Mouse (Mus musculus): ENCODE data around the gene Pck2.

The Pck2 gene

DNA sequence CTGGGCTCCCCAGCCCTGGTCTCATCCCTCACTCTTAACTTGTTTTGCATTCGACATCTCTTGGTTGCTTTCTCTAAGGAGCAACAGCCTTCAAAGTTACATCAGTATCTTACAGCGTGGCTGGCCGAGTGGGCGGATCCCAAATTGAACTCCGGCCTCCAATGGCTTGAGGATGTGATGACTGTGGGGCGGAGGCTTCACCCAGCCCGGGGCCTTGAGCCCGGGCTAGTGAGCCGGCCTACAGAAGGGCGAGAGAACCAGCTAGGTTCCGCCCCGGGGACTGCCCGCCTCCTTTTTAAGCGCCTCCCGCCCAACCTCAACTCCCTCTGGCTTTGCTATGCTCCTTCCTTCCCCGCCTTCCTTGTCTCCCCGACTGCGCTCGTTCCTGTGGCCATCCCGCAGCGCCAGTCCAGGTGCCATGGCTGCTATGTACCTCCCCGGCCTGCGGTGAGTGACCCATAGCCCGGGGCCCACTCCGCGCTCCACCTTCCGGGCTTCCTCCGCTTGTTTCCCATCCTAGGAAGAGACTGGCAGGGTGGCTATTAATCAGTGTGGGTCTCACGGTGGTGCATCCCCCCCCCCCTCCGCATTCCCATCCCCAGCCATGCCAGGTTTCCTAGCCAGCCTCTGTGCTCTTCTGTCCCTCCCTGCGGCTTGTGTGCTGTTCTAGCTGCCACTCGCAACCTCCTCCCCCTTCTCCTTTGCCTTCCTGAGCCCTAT is at the start of gene Pck2:
Gene Pck2 (plus strand): TSS at position 200 of the 720 bp plus-strand sequence.
- in situ Hi-C loops (cut with MseI, MboI) = no loop called here

DNA sequence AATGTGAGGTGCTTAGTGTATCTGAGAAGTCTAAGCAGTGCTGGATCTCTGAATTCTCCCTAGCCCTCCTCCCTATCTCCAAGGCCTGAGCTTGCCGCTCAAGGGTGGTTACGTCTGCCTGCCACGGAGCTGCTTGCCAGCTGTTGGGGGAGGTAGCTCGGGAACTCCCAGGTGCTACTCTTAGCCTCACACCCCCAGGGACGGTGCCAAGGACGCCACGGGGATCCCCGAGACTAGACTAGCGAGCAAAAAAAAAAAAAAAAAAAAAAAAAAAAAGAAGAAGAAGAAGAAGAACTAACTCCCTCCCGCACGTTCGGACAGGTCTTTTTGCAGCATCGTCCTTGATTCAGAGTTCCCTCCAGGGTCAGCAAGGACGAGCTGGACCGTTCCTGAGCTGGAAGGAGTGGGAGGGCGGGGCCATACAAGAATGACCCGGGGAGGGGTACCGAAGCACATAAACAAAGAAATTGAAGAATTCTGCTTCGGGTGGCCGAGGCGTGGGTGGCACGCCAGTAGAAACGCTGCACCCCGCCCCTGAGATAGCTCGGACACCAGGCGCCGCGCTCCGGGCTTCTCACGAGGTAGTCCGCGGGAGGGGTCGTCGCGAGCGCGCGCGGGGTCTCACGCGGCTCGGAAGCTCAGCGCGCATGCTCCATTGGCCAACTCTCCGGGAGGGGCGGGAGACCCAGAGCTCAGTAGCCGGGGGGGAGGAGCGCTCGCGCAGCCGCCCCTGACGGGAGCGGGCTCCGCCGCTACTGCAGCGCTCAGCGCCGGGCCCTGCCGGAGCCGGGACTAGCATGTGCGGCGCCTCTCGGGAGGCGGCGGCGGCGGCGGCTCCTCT is 49.5 kb upstream of the Pck2 start, which contains the start of gene Carmil3:
Gene Carmil3 (plus strand): TSS at position 291 of the 841 bp plus-strand sequence.
- in situ Hi-C loops (cut with MseI, MboI) = no loop called here

DNA sequence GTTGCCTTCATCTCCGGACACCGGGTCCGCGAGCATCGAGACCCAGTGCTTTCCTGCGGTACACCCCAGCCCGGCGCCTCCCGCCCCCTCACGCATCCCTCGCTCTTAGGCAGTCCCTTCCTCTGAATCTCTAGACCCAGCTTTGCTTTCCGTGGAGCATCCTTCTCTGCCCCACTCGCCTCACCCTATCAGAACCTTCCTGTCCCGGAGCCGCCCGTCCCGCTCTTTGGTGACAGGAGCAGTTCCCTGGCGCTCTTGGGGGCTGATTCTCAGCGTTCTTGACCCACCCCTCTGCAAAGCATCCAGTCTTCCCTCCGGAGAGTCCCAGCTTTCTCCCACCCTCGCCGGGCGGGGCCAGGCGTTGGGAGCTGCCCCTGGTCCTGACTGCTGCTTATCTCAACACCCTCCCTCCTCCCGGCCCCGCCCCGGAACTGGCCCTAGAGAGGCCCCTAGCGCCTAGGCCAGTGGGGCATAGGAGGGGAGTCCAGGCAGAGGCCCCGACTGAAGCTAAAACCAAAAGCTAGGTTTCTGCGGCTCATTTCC is 48.7 kb upstream of the Pck2 start:
- in situ Hi-C loops (cut with MseI, MboI) = no loop called here

DNA sequence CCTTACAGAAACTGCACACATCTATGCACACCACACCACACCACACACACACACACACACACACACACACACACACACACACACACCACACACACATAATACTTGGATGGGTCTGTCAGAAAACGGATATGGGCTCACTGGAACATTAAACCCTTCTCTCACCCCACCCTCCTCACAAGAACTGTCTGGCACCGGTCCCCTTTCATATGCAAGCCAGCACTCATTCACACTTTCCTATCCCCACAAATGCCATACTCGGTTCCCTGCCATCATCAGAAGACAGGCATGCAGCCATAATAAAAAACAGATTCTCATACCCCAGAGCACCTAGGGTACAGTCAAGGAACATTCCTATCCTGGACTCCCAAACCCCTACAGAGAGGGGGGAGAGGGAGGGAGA is 48.0 kb upstream of the Pck2 start:
- in situ Hi-C loops (cut with MseI, MboI) = no loop called here

DNA sequence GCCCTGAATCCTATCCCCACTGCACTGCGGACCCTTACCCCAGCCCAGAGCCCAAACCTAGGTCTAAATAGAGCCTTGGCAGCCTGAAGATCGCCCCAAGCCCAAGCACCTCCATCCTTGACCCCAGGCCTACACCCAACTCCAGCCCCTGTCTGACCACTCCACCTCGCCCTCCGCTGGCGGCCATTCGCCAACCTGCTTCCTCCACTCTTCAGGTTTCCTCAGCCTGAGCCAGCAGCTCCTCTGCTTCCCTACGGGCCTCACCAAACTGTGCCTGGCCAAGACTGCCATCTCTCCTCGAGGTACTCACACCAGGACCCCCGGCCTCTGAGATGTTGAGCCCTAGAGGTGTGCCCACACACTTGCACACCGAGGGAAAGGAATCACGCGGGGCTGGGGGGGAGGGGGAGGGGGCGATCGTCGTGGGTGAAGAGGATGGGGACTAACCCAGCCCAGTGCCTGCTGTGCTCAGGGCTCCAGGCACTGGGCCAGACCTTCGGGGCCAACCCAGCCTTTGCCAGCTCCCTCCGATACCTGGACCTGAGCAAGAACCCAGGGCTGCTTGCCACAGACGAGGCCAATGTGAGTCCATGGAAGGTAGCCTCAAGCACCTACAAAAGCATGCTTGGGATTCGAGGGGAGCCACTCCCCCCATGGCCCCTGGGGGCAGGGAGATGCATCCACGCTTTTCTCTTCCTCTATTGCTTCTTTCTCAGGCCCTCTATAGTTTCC is 44.4 kb upstream of the Pck2 start:
- in situ Hi-C loops (cut with MseI, MboI) = no loop called here

DNA sequence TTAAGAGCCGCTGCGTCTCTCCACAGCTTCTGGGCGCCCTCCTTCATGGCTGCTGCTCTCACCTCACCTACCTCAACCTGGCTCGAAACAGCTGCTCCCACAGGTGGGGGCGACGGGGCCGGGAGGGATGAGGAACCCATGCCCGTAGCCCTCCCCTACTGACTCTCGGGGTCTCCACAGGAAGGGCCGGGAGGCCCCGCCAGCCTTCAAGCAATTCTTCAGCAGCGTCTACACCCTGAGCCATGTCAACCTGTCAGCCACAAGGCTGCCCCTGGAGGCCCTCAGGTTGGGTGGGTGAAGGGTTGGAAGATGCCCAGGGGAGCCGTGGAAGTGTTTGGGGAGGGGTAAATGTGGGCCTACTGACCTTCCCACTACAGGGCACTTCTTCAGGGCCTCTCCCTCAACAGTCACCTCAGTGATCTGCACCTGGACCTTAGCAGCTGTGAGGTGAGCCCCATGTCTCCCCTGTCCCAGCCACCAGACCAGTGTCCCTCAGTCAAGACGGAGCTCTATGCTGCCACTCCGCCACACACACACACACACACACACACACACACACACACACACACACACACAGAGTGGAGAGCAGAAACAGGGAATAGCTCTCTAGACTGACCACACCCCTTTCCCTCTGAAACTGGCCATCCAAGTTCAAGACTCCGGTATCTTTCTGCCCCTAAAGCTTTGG is 43.2 kb upstream of the Pck2 start:
- in situ Hi-C loops (cut with MseI, MboI) = no loop called here

DNA sequence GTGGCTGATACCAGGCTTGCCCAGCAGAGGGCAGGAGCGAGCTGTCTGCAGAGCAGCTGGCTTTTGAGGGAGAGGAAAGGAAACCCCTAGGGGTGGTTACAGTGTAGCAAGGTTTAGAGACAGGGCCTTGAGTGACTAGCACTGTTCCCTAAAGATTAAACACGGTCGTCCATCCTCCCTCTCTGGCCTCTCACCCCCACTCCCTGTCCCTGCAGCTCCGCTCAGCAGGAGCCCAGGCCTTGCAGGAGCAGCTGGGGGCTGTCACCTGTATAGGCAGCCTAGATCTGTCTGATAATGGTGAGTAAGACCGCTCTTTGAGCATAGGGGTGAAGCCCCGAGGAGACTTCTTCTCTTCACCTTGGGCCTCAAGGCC is 42.6 kb upstream of the Pck2 start:
- in situ Hi-C loops (cut with MseI, MboI) = no loop called here

DNA sequence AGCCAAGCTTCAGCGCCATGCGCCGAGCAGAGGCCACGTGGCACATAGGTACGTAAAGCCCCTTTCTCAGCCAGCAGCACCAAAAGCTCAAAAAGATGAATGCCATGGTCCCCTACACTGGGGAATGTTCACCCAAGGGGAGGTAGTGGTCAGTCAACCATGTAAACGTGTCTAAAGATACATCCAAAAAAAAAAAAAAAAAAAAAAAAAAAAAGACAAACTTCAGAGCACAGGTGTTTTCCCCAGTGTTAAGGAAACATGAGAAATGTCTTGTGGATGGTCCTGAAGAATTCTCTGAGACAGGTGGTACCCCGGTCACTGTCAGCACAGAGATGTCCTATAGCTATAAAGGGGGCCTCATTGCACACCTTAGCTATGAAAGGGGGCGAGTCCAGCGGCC is 34.5 kb upstream of the Pck2 start:
- in situ Hi-C loops (cut with MseI, MboI) = no loop called here

DNA sequence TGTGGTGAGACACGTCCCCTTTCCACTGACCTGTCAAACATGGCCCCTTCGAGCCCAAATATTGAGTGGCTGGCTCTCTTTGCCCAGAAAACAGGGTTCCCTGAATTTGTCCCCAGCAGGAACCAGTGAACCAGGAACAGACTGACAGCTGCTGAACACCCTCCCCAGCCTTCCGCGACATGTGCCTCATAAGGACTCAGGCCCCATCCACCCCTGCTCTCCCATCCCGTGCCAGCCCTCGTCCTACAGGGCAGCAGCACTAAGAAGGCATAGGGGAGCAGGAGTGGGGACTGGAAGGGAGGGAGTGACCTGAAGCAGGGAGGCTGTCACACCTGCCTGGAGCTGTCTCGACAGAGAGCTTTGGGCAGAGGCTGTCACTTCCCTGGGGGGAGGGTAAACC is 32.3 kb upstream of the Pck2 start:
- in situ Hi-C loops (cut with MseI, MboI) = no loop called here

DNA sequence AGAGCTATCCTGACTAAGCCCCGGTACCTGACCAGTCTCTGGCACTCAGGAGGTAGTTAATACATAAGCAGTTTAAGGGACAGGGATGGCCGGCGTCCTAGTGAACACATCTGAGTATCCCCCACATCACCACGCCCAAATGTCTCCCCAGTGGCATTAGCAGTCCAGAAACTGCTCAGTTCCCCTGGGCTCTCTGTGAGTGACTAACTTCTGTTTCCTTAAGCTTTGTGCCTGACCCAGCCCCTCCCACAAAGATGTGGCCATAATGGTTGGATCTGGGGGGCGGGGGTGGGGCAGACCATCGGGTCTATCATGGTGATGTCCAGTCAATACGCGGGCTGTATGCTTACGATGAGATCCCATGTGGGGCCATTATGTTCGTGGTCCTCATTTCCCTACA is 30.5 kb upstream of the Pck2 start:
- in situ Hi-C loops (cut with MseI, MboI) = no loop called here

DNA sequence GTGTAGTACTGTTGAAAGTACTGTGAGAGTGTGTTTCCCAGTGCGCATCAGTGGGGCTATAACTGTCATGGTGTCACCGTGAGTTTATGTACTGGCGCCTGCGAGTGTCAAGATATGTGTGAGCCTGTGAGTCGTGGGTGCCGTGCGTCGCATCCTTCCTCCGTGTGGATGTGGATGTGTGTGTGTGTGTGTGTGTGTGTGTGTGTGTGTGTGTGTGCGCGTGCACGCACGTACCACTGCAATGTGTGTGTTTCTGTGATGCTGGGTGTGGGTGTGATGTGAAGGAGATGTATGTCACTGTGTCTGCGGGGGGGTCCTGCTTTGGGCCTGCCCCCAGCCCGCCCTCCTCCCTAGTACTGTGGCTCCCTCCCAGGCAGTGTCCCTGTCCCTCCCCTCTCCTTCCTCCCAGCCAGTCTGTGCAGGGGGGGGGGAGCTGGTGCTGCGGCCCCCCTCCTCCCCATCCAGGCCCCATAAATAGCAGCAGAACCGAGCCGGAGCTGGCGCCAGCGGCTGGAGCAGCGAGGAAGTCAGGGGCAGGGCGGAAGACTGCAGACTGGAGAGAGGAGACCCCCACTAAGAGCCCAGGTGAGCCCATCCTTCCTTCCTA is 29.8 kb upstream of the Pck2 start, which contains the start of gene Cpne6:
Gene Cpne6 (plus strand): TSS at position 321 of the 607 bp plus-strand sequence.
- in situ Hi-C loops (cut with MseI, MboI) = no loop called here

DNA sequence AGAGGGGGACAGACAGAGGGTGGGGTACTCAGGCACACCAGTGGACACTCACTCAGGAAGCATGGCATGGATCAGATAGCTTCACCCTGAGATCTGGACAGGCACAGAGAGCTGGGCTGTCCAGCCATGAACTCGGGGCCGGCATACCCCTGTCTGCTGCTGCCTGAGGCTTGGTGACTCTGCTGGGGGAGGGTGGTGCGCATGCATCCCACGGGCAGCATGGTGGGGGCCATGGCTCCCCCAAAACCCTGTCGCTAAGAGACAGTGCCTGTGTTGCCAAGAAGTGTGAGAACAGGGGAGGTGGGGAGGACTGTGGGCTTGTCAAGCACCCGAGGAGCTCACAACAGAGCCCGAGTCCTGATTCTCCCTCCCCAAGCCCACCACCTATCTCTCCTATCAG is 29.0 kb upstream of the Pck2 start:
- in situ Hi-C loops (cut with MseI, MboI) = no loop called here

DNA sequence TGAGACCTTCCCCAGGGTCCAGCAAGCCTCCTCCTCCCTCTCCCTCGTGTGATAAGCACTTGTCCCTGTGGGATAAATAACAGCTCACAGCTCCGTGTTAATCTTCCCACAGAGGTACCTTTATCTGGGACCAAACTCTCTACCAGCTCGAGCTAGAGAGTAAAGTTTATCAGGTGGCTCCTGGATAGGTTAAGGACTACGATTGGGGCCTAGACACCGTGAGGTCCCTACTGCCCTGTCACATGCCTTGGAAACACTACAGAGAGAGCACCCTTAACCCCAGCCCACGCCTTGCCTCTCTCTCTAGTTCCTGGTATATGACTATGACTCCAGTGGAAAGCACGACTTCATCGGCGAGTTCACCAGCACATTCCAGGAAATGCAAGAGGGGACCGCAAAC is 26.1 kb upstream of the Pck2 start:
- in situ Hi-C loops (cut with MseI, MboI) = no loop called here

DNA sequence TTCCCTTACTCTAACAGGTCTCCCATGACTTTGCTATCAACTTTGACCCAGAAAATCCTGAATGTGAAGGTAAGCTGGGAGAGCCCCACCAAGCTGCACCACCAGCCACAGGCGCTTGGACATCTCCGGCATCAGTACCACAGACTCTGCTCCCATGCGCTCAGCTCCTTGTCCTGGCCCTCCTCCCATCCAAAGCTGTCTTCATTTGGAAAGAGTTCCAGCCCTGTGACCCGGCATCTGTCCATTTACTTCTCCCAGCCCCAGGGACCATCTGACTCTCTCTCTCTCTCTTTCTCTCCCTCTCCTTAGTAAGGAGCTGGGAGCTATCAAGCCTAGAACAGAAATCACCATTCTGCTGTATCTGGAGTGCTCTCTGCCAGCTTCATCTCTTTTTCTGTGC is 24.2 kb upstream of the Pck2 start:
- in situ Hi-C loops (cut with MseI, MboI) = no loop called here

DNA sequence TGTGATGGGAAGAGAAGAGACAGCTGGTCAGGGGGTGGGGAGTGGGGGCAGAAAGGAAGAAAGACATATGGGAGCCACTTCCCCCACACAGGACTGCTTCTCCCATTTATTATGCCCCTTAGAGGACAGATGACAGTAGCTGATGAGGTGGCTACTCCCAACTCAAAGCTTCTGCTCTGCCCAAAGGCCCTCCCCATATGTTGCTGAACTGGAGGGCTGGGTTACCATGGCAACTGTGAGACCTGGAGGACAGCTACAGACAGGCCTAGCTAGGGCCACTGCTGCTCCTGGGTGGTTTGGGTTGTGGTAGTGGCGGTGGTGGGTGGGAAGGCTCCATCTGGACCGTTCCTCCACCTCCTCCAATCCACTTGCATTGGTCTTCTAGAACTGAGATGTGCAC is 21.2 kb upstream of the Pck2 start:
- in situ Hi-C loops (cut with MseI, MboI) = no loop called here

DNA sequence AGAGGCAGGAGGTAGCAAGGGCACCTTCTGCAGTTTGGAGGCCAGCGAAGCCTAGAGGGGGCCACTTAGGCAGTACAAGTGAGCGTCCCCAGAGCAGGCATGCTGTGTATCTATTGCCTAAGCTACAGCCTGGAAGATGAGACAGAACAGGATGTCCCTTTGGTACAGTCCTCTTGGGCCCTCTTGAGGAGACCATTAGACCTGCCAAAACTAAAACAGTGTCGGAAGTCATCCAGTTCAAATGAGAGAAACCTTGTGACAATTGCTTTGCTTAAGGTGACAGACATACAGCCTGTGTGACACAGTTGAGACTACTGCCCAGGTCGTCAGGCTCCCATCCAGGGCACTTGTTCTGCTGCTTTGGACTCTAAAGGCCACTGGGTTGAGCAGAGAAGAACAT is 20.5 kb upstream of the Pck2 start:
- in situ Hi-C loops (cut with MseI, MboI) = no loop called here

DNA sequence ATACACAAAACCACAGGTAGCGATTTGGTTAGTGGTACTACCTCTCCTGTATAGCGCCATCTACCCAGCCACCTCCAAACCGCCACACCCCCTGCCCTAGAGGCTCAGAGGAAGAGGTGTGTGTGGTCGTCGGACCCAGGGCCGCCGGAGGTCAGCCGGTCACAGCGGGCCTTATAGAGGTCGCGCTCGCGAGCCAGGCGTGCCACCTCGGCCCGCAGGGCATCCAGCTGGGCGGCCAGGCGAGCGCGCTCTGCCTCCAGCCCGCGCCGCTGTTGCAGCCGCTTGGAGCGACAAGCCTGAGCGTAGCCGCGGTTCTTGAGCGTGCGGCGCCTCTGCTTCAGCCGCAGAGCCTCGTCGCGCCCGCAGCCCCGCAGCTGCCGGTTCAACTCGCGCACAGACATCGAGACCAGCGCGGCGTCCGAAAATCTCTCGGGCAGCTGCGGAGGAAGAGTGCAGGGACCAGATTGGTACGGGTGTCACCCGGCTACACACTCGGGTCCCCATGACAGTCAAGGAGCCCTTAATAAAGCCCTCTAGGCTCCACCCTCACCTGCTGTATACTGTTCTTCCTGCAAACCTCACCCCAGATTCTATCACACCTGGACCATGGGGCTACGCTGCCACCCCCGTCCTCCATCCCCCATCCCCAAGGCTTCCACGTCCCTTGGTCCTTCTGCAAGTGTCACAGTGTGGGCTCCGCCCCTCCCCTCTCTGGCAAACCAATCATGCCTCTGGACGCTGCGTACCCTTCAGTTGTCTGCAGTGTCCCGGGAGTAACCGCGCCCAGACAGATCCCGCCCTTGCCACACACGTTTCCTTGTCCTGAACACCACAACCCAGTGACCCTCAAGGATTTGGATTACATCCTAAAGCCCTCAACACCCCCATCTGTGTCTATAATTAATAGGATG is 19.4 kb upstream of the Pck2 start:
- in situ Hi-C loops (cut with MseI, MboI) = no loop called here

DNA sequence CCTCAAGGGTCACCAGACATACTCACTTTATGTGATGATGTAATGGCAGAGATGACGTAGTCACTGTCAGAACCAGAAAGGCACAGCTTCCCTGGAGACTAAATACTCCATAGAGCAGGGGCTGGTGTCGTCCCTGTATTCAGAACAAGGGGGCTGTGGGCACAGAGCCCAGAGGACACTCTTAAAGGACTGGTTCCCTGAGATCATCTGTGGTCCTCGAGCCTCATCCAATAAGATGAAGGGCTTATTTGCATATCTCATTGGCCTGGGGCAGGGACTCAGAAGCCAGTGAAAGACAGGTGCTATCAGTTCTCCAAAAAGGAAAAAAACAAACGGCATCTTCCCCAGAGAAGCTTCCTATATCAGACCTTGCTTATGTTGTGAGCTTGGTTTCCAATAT is 16.0 kb upstream of the Pck2 start:
- in situ Hi-C loops (cut with MseI, MboI) = no loop called here

DNA sequence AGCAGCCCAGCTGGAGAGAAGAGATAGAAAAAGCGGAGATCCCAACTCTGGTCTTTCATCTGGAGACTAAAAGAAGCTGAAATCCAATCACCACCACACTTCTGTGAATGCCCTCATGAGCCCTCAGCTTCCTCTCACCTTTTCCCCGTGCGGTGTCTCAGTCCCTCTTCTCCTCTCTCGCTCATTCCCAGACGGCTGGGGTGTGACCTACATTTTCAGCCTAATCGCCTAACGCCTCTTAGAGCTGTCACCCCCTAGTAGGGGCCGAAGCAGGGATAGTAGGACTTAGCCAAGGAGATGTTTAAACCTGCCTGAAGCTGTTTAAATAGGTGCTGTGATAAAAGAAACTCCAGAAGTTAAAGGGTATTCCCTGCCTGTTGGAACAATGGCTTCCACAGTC is 15.3 kb upstream of the Pck2 start, which contains the start of gene Nrl:
Gene Nrl (minus strand): TSS at position 197 of the 400 bp plus-strand sequence.
- in situ Hi-C loops (cut with MseI, MboI) = no loop called here

DNA sequence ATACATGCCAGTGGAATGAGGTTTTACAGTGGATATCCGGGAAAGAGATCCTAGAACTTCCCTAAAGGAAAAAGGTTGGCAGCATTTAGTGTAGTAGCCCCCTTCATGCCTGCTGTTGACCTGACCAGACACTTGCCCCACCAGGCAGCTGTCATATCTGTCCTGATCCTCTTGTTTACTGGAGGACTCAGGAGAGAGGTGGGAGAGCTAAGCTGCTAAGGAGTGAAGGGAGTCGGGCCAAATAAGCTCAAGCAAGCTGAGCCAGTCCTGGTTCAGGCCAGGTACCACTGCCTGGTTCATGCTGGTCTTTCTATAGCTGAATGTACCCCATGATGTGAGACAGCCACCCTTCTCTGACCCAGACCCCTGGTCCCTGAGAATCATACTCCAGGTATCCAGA is 13.4 kb upstream of the Pck2 start:
- in situ Hi-C loops (cut with MseI, MboI) = no loop called here
